Mouse (Mus musculus): ENCODE results near the gene Daam2.
A peak's percentile ranks its signal among the peaks of the same experiment; 100 is the strongest.
"Not testable (repeated sequence)": the region's sequence is repeated elsewhere in the genome, so short reads cannot be mapped to it uniquely, and the experiment has no call there.

Daam2 gene

GRCm38 (mm10) chr17:49481876-49482275 is 82.3 kb downstream of the Daam2 start:
- no peak for DNase-seq (ENCODE audit: low spot score in 2 of 2)

- no peak for DNase-seq (ENCODE audit: low spot score in 2 of 2)
Measured at GRCm38 (mm10) chr17:49477370-49477769, 86.8 kb downstream of the Daam2 start.

DNA sequence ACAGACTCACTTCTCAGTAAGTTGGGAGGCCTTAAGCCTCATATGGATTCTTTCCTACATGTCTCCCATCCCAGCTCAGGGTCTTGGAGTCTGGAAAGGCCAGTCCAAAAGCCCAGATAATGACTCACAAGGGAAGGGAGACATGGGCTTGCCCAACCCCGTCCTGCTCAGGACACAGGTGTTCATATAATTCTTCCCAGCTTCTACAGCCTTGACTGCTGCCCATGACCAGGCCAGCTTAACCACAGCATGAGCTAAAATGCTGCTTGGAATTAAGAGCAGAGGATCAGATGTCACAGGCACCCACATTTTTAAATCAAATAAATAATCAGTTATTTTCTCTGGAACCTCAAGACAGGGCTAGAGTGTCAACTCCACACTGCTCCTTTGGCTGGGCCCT is 89.0 kb downstream of the Daam2 start:
- DNase-seq (ENCODE audit: low spot score in 2 of 2) = no peak

DNA sequence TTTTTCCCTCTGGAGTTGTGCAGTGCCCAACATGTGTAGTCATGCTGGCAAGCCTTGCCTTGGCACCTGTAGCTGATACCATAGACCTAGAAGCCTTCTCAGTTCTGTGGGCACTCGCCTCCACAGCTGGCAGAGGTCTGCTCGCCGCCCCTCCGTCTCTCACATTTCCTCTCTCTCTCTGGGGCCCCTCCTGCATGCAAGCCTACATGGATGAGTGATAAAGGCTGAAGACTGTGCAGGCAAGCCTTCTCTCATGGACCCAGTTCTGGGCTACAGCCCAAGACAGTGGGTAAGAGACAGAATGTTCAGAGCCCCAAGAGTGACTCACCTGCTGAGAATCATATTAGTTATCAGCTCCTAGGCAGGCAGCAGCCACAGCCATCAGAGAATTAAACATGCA is 90.1 kb downstream of the Daam2 start:
- DNase-seq (ENCODE audit: low spot score in 2 of 2) = no peak

DNA sequence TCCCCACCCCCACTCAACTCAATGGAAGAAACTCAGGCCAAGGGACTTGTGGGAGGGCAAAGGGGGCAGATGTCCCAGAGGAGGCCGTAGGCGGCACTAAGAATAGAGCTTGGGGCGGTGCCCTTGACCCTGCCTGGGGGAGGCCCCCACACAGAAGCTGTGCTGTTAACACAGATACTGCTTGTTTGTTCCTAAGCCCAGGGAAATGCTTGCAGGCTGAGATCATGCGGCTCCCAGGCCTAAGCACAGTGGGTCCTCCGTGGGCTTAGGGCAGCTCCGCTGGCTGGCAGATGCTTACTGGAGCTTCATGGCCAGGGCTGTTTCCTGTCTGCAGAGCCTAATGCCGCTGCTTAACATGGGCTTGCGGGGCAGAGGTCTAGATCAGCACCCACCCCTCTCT is 91.5 kb downstream of the Daam2 start:
- no peak for DNase-seq (ENCODE audit: low spot score in 2 of 2)

DNA sequence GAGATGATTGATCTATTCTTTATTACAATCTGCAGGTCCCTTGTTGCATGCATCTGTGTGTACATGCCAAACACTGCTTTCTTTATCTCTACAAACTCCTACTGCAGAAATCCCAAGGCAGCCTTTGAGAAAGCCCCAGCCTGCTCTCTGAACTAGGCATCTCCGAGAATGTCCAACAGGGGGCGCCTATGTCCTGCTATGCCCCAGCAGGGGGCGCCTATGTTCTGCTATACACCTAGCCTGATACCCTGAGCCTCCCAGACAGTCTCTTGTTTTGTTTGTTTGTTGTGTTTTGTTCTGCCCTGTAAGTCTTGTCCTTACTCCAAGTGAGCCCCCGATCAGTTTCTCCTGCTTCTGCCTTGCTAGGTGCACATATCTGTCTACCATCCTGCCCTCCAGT is 95.9 kb downstream of the Daam2 start:
- peak; percentile 70 to 75 for DNase-seq (ENCODE audit: low spot score in 2 of 2)

GRCm38 (mm10) chr17:49464884-49465283 is 99.3 kb downstream of the Daam2 start:
- no peak for DNase-seq (ENCODE audit: low spot score in 2 of 2)

DNA sequence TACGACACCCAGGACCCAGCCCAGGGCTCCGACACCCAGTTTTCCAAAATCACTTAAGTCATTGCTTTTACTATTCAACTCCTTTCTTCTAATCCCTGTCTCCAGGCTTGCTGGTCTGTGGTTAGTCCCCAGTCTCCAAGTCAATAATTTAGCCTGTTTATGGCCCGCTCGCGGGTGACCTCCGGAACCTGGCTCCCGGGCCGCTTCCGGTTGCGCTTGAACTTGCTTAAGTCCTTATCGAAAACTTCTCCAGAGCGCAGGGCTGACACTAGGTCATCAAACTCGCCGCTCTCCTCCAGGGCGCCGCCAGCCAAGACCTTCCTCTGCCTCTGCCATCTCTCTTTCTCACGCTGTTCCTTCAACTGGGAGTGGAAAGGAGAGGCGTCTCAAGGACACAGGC is 105.8 kb downstream of the Daam2 start:
- no peak for DNase-seq (ENCODE audit: low spot score in 2 of 2)

DNA sequence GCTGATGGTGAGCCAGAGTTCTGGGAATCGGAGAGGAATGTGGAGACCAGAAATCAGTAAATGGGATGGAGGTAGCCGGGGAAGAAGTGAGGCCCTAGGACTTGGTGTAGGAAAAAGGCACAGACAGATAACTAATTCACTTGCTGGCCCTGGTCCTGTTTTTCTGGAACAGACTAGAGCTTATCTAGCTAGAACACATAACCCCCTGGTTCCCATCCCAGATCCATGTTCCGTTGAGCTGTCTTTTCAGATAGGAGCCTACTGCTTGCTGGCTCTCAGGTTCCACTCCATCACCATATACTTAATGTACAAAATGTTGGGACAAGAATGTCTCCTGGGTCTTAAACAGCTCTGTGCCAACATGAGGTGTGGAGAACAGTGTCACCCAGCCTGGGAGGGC is 106.3 kb downstream of the Daam2 start:
- DNase-seq (ENCODE audit: low spot score in 2 of 2) = no peak

GRCm38 (mm10) chr17:49456334-49456733 is 107.8 kb downstream of the Daam2 start:
- DNase-seq (ENCODE audit: low spot score in 2 of 2) = no peak

- no peak for DNase-seq (ENCODE audit: low spot score in 2 of 2)
Measured at GRCm38 (mm10) chr17:49450922-49451321, 113.2 kb downstream of the Daam2 start.

GRCm38 (mm10) chr17:49449230-49449608 is 114.9 kb downstream of the Daam2 start:
- no peak for DNase-seq (ENCODE audit: low spot score in 2 of 2)

GRCm38 (mm10) chr17:49448570-49449229 is 115.4 kb downstream of the Daam2 start:
- DNase-seq (ENCODE audit: low spot score in 2 of 2) = no peak

- DNase-seq (ENCODE audit: low spot score in 2 of 2) = not testable (repeated sequence)
Measured at GRCm38 (mm10) chr17:49442841-49443240, 121.3 kb downstream of the Daam2 start.

- no peak for DNase-seq (ENCODE audit: low spot score in 2 of 2)
Measured at GRCm38 (mm10) chr17:49440331-49441130, 123.6 kb downstream of the Daam2 start.

DNA sequence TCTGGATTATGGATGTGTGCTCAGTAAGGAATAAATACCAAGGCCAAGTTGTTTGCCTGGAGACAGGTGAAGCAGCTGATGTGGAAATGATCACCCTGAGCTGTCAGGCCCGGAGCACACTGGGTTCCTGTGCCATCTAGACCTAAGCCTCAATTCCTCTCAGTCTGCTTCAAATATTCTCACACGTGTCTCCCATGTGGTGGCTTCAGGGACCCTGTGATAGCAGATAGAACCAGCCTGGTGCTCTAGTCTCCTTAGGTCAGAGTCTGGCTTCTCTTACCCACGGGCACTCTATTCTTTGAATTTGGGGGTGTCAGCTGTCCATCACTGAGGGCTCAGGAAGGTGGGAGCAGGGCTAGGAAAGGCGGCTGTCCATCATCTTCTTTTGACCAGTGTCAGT is 124.4 kb downstream of the Daam2 start:
- DNase-seq (ENCODE audit: low spot score in 2 of 2) = no peak

- no peak for DNase-seq (ENCODE audit: low spot score in 2 of 2)
Measured at GRCm38 (mm10) chr17:49438822-49439574, 125.1 kb downstream of the Daam2 start.

- DNase-seq (ENCODE audit: low spot score in 2 of 2) = not testable (repeated sequence)
Measured at GRCm38 (mm10) chr17:49437306-49437705, 126.8 kb downstream of the Daam2 start.

- no peak for DNase-seq (ENCODE audit: low spot score in 2 of 2)
Measured at GRCm38 (mm10) chr17:49436631-49437030, 127.5 kb downstream of the Daam2 start.

- DNase-seq (ENCODE audit: low spot score in 2 of 2) = peak in 1 of 2 experiments; percentile 0
Measured at GRCm38 (mm10) chr17:49435081-49435480, 129.1 kb downstream of the Daam2 start.

GRCm38 (mm10) chr17:49434236-49434635 is 129.9 kb downstream of the Daam2 start:
- peak in 1 of 2 experiments; percentile 3 for DNase-seq (ENCODE audit: low spot score in 2 of 2)

- DNase-seq (ENCODE audit: low spot score in 2 of 2) = no peak
Measured at GRCm38 (mm10) chr17:49433071-49433470, 131.1 kb downstream of the Daam2 start.
